Mouse (Mus musculus): ENCODE measurements around the gene Coro2b. TPM values are rescaled to one million over a fixed set of nuclear protein-coding genes. Genes with fewer than 3 reads are reported as not detected.

Coro2b gene
- polyA plus RNA-seq, 1 experiment from 2014 or later: 6.9 TPM

GRCm38 (mm10) chr9:62385062-62385461 is 151.8 kb downstream of the Coro2b start:
- 63% methylated on average over 6 of the region's 6 CpGs for WGBS
- Histone ChIP-seq H3K4me2 (ENCODE audit: low read length) (no peak overlapping the region), H3K4me1 (ENCODE audit: control insufficient read depth in 2 of 2, insufficient read depth in 2 of 2, low read length in 2 of 2) (peaks cover 20 to 21% of the 10 kb centered on the region in 2 experiments), H3K9me3 (ENCODE audit: control insufficient read depth, low read length) (no peaks in the 10 kb centered on the region), H3K36me3 (ENCODE audit: control insufficient read depth, insufficient read depth, low read length) (peaks cover 8% of the 10 kb centered on the region), H3K27me3 (ENCODE audit: control insufficient read depth, insufficient read depth, low read length) (no peaks in the 10 kb centered on the region), H3K9ac (ENCODE audit: low read length) (no peak overlapping the region), H3K4me3 (ENCODE audit: control insufficient read depth in 1 of 2, insufficient read depth in 1 of 2, low read depth in 1 of 2, low read length in 2 of 2) (no peak overlapping the region), H3K27ac (replicated peaks in 1 of 2; ENCODE audit: control insufficient read depth in 1 of 2, insufficient read depth in 1 of 2, low read depth in 2 of 2, low read length in 2 of 2) (no peak overlapping the region)
- ATAC-seq (ENCODE audit: insufficient number of reproducible peaks, insufficient read depth, low FRiP score, low read depth): no peak

GRCm38 (mm10) chr9:62382519-62383084 is 154.2 kb downstream of the Coro2b start:
- Histone ChIP-seq H3K4me2 (ENCODE audit: low read length) (no peak overlapping the region), H3K36me3 (ENCODE audit: control insufficient read depth, insufficient read depth, low read length) (peaks cover 31% of the 10 kb centered on the region), H3K27ac (replicated peaks in 1 of 2; ENCODE audit: control insufficient read depth in 1 of 2, insufficient read depth in 1 of 2, low read depth in 2 of 2, low read length in 2 of 2) (peak overlapping the region in 1 of 2 experiments; percentile 76; a peak in 1 of 4 replicates), H3K9me3 (ENCODE audit: control insufficient read depth, low read length) (no peaks in the 10 kb centered on the region), H3K9ac (ENCODE audit: low read length) (no peak overlapping the region), H3K4me1 (ENCODE audit: control insufficient read depth in 2 of 2, insufficient read depth in 2 of 2, low read length in 2 of 2) (peaks cover 20 to 26% of the 10 kb centered on the region in 2 experiments), H3K27me3 (ENCODE audit: control insufficient read depth, insufficient read depth, low read length) (no peaks in the 10 kb centered on the region), H3K4me3 (ENCODE audit: control insufficient read depth in 1 of 2, insufficient read depth in 1 of 2, low read depth in 1 of 2, low read length in 2 of 2) (no peak overlapping the region)
- ATAC-seq (ENCODE audit: insufficient number of reproducible peaks, insufficient read depth, low FRiP score, low read depth): no peak
- 66% methylated on average over 10 of the region's 10 CpGs for whole genome bisulfite sequencing

- Histone ChIP-seq H3K4me3 (ENCODE audit: control insufficient read depth in 1 of 2, insufficient read depth in 1 of 2, low read depth in 1 of 2, low read length in 2 of 2) (no peak overlapping the region), H3K4me1 (ENCODE audit: control insufficient read depth in 2 of 2, insufficient read depth in 2 of 2, low read length in 2 of 2) (peaks cover 20 to 26% of the 10 kb centered on the region in 2 experiments), H3K27ac (replicated peaks in 1 of 2; ENCODE audit: control insufficient read depth in 1 of 2, insufficient read depth in 1 of 2, low read depth in 2 of 2, low read length in 2 of 2) (peak overlapping the region; percentile 58 to 76), H3K4me2 (ENCODE audit: low read length) (no peak overlapping the region), H3K36me3 (ENCODE audit: control insufficient read depth, insufficient read depth, low read length) (peaks cover 42% of the 10 kb centered on the region), H3K9me3 (ENCODE audit: control insufficient read depth, low read length) (no peaks in the 10 kb centered on the region), H3K9ac (ENCODE audit: low read length) (peak overlapping the region; percentile 22; the same call in 1 of the 2 replicates), H3K27me3 (ENCODE audit: control insufficient read depth, insufficient read depth, low read length) (no peaks in the 10 kb centered on the region)
- ATAC-seq (ENCODE audit: insufficient number of reproducible peaks, insufficient read depth, low FRiP score, low read depth): peak; percentile 46
- WGBS: 20% methylated on average over 8 of the region's 8 CpGs
Observed at GRCm38 (mm10) chr9:62381402-62381913, 155.4 kb downstream of the Coro2b start.

GRCm38 (mm10) chr9:62380351-62380750 is 156.5 kb downstream of the Coro2b start:
- H3K4me2 ChIP-seq (ENCODE audit: low read length): no peak overlapping the region
- H3K4me1 ChIP-seq (ENCODE audit: control insufficient read depth in 2 of 2, insufficient read depth in 2 of 2, low read length in 2 of 2): peaks cover 20 to 26% of the 10 kb centered on the region in 2 experiments
- H3K27me3 ChIP-seq (ENCODE audit: control insufficient read depth, insufficient read depth, low read length): no peaks in the 10 kb centered on the region
- H3K9ac ChIP-seq (ENCODE audit: low read length): 0 out of 2 replicates have a peak overlapping the region, but pooled peaks have one; percentile 19
- peaks cover 53% of the 10 kb centered on the region for H3K36me3 ChIP-seq (ENCODE audit: control insufficient read depth, insufficient read depth, low read length)
- no peaks in the 10 kb centered on the region for H3K9me3 ChIP-seq (ENCODE audit: control insufficient read depth, low read length)
- H3K27ac ChIP-seq (replicated peaks in 1 of 2; ENCODE audit: control insufficient read depth in 1 of 2, insufficient read depth in 1 of 2, low read depth in 2 of 2, low read length in 2 of 2): peak overlapping the region; percentile 1 to 76; a peak in 2 of 4 replicates
- ATAC-seq (ENCODE audit: insufficient number of reproducible peaks, insufficient read depth, low FRiP score, low read depth): no peak
- 65% methylated on average over 5 of the region's 5 CpGs for WGBS
- no peak overlapping the region for H3K4me3 ChIP-seq (ENCODE audit: control insufficient read depth in 1 of 2, insufficient read depth in 1 of 2, low read depth in 1 of 2, low read length in 2 of 2)

GRCm38 (mm10) chr9:62377897-62378296 is 158.9 kb downstream of the Coro2b start:
- H3K36me3 ChIP-seq (ENCODE audit: control insufficient read depth, insufficient read depth, low read length): peaks cover 77% of the 10 kb centered on the region
- no peaks in the 10 kb centered on the region for H3K27me3 ChIP-seq (ENCODE audit: control insufficient read depth, insufficient read depth, low read length)
- H3K4me2 ChIP-seq (ENCODE audit: low read length): no peak overlapping the region
- no peak overlapping the region for H3K9ac ChIP-seq (ENCODE audit: low read length)
- no peak overlapping the region for H3K27ac ChIP-seq (replicated peaks in 1 of 2; ENCODE audit: control insufficient read depth in 1 of 2, insufficient read depth in 1 of 2, low read depth in 2 of 2, low read length in 2 of 2)
- 92% methylated on average over 10 of the region's 10 CpGs for WGBS
- no peak overlapping the region for H3K4me3 ChIP-seq (ENCODE audit: control insufficient read depth in 1 of 2, insufficient read depth in 1 of 2, low read depth in 1 of 2, low read length in 2 of 2)
- H3K4me1 ChIP-seq (ENCODE audit: control insufficient read depth in 2 of 2, insufficient read depth in 2 of 2, low read length in 2 of 2): peaks cover 24 to 33% of the 10 kb centered on the region in 2 experiments
- no peaks in the 10 kb centered on the region for H3K9me3 ChIP-seq (ENCODE audit: control insufficient read depth, low read length)
- ATAC-seq (ENCODE audit: insufficient number of reproducible peaks, insufficient read depth, low FRiP score, low read depth): no peak

GRCm38 (mm10) chr9:62374276-62374675 is 162.6 kb downstream of the Coro2b start:
- peaks cover 13 to 22% of the 10 kb centered on the region in 2 experiments; a peak in 3 of 4 replicates for H3K4me1 ChIP-seq (ENCODE audit: control insufficient read depth in 2 of 2, insufficient read depth in 2 of 2, low read length in 2 of 2)
- H3K4me3 ChIP-seq (ENCODE audit: control insufficient read depth in 1 of 2, insufficient read depth in 1 of 2, low read depth in 1 of 2, low read length in 2 of 2): no peak overlapping the region
- H3K27me3 ChIP-seq (ENCODE audit: control insufficient read depth, insufficient read depth, low read length): no peaks in the 10 kb centered on the region
- WGBS: 67% methylated on average over 3 of the region's 3 CpGs
- H3K9me3 ChIP-seq (ENCODE audit: control insufficient read depth, low read length): no peaks in the 10 kb centered on the region
- peaks cover 76% of the 10 kb centered on the region for H3K36me3 ChIP-seq (ENCODE audit: control insufficient read depth, insufficient read depth, low read length)
- H3K9ac ChIP-seq (ENCODE audit: low read length): no peak overlapping the region
- H3K4me2 ChIP-seq (ENCODE audit: low read length): no peak overlapping the region
- ATAC-seq (ENCODE audit: insufficient number of reproducible peaks, insufficient read depth, low FRiP score, low read depth): no peak
- peak overlapping the region; percentile 11 to 33; a peak in 1 of 4 replicates for H3K27ac ChIP-seq (replicated peaks in 1 of 2; ENCODE audit: control insufficient read depth in 1 of 2, insufficient read depth in 1 of 2, low read depth in 2 of 2, low read length in 2 of 2)

GRCm38 (mm10) chr9:62373222-62374123 is 163.4 kb downstream of the Coro2b start:
- Histone ChIP-seq H3K27me3 (ENCODE audit: control insufficient read depth, insufficient read depth, low read length) (no peaks in the 10 kb centered on the region), H3K4me2 (ENCODE audit: low read length) (no peak overlapping the region), H3K36me3 (ENCODE audit: control insufficient read depth, insufficient read depth, low read length) (peaks cover 74% of the 10 kb centered on the region), H3K4me1 (ENCODE audit: control insufficient read depth in 2 of 2, insufficient read depth in 2 of 2, low read length in 2 of 2) (peaks cover 19 to 31% of the 10 kb centered on the region in 2 experiments; a peak in 3 of 4 replicates), H3K9me3 (ENCODE audit: control insufficient read depth, low read length) (no peaks in the 10 kb centered on the region), H3K4me3 (ENCODE audit: control insufficient read depth in 1 of 2, insufficient read depth in 1 of 2, low read depth in 1 of 2, low read length in 2 of 2) (no peak overlapping the region), H3K9ac (ENCODE audit: low read length) (no peak overlapping the region), H3K27ac (replicated peaks in 1 of 2; ENCODE audit: control insufficient read depth in 1 of 2, insufficient read depth in 1 of 2, low read depth in 2 of 2, low read length in 2 of 2) (peak overlapping the region in 1 of 2 experiments; percentile 33; a peak in 1 of 4 replicates)
- ATAC-seq (ENCODE audit: insufficient number of reproducible peaks, insufficient read depth, low FRiP score, low read depth): no peak
- 50% methylated on average over 18 of the region's 18 CpGs for WGBS

Measured in heart, embryonic 14.5 days (tissue).